Mouse (Mus musculus) small intestine, adult 2 months (tissue): ENCODE measurements at regions not wholly inside any gene's neighbourhood (a gene's known extent, or its start where the extent isn't known, plus 50 kb on each side); places are given as distances from the start of the nearest gene placed in this dataset.

Experiments
- H3K27ac ChIP-seq: fragments of 200-500 bp; 2 replicates; pipeline ENCODE4 v1.5.1; 2012; ENCODE audit warnings: low read depth, low read length, control low read depth, inconsistent platforms; ENCODE audit not compliant: insufficient read depth
- H3K27me3 ChIP-seq: fragments of 200-500 bp; 2 replicates; pipeline ENCODE4 v1.6.1; 2012; ENCODE audit warnings: mild to moderate bottlenecking, moderate library complexity, low read length, inconsistent platforms; ENCODE audit not compliant: control insufficient read depth, insufficient read depth
- H3K36me3 ChIP-seq: fragments of 200-500 bp; 2 replicates; pipeline ENCODE4 v1.6.1; 2012; ENCODE audit warnings: mild to moderate bottlenecking, low read length, control low read depth, inconsistent platforms; ENCODE audit not compliant: control insufficient read depth, insufficient read depth
- H3K4me1 ChIP-seq: fragments of 200-500 bp; 2 replicates; pipeline ENCODE4 v1.6.1; 2012; ENCODE audit warnings: low read length, inconsistent platforms, mixed read lengths; ENCODE audit not compliant: control insufficient read depth, insufficient read depth, insufficient read length
- H3K4me3 ChIP-seq: fragments of 200-500 bp; 2 replicates; pipeline ENCODE4 v1.5.1; 2012; ENCODE audit warnings: low read depth, mild to moderate bottlenecking, control low read depth, inconsistent platforms, low read length, moderate library complexity
- CTCF ChIP-seq: fragments of 200-500 bp; IDR thresholded peaks from 2 replicates; pipeline ENCODE4 v1.5.1; 2012; ENCODE audit warnings: low read depth, mild to moderate bottlenecking, control low read depth, inconsistent platforms, low read length, moderate library complexity, mixed read lengths; ENCODE audit not compliant: insufficient replicate concordance, insufficient read length; ENCODE audit errors: extremely low read depth
- POLR2A ChIP-seq: fragments of 200-500 bp; IDR thresholded peaks from 2 replicates; pipeline ENCODE4 v1.6.1; 2012; ENCODE audit warnings: low read depth, mild to moderate bottlenecking, control low read depth, inconsistent platforms, low read length, moderate library complexity
- WGBS: fragments of 180-500 bp; shearing (Covaris S2); methylation state at CpG from one replicate; pipeline ENCODE4 v1.1.7; 2018; 5-methylcytosine and 5-hydroxymethylcytosine counted together

GRCm38 (mm10) chr4:7199052-7199451 lies 1039.8 kb downstream of the Car8 start:
- Histone ChIP-seq H3K4me3 (no peak overlapping the region), H3K27ac (no peak overlapping the region), H3K27me3 (no peaks in the 10 kb centered on the region), H3K4me1 (no peaks in the 10 kb centered on the region), H3K36me3 (no peaks in the 10 kb centered on the region)
- WGBS = 79% methylated on average over 2 of the region's 2 CpGs
- TF ChIP-seq CTCF (no peak), POLR2A (no peak)

DNA sequence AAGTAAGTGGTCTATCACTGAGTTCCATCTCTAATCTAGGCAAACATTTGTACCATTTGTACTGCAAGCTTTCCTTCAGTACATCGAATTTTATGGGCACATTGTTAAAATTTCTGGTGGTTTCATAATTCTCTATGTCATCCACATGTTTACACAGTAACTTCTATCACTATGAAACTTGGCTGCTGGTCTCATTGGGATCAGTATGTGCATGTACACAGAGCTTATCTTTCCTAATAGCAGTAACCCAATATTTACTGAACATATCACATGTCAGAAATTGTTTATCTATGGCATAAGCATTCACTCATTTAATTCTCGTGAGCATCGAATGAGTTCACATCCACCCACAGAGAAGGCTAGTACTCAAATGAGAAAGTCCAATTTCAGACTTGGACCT lies 1042.3 kb downstream of the Car8 start:
- no peaks in the 10 kb centered on the region for H3K36me3 ChIP-seq
- no peak overlapping the region for H3K4me3 ChIP-seq
- no peaks in the 10 kb centered on the region for H3K4me1 ChIP-seq
- no peak overlapping the region for H3K27ac ChIP-seq
- no peaks in the 10 kb centered on the region for H3K27me3 ChIP-seq
- 25% methylated on average over 3 of the region's 3 CpGs for WGBS
- no peak for TF ChIP-seq POLR2A
- no peak for TF ChIP-seq CTCF

GRCm38 (mm10) chr4:7195619-7196018 lies 1043.2 kb downstream of the Car8 start:
- Histone ChIP-seq H3K4me3 (no peak overlapping the region), H3K27me3 (no peaks in the 10 kb centered on the region), H3K27ac (no peak overlapping the region), H3K36me3 (no peaks in the 10 kb centered on the region), H3K4me1 (no peaks in the 10 kb centered on the region)
- TF ChIP-seq CTCF (no peak), POLR2A (no peak)
- WGBS = 84% methylated on average over 1 of the region's 1 CpGs

DNA sequence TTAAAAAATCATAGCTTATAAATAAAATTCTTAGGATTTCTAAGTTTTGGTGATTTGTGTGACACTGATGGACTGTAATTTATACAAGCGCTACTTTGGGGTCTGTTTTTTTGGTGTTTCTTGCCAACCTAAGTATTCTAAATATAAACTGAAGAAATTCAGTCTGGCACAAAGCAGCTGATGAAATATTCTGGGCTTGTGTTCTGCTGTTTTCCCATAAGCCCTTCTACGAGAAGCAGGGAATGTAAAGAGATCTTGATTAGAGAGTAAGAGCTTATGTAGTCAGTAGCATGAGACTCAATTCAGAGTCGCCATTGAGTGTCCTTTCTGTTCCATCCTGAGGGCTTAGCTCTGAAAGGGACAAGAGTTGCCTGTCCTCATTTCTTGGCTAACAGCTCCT lies 1046.9 kb downstream of the Car8 start:
- no peak for TF ChIP-seq POLR2A
- TF ChIP-seq CTCF = no peak
- H3K27me3 ChIP-seq = no peaks in the 10 kb centered on the region
- H3K4me3 ChIP-seq = no peak overlapping the region
- H3K27ac ChIP-seq = no peak overlapping the region
- H3K4me1 ChIP-seq = no peaks in the 10 kb centered on the region
- H3K36me3 ChIP-seq = no peaks in the 10 kb centered on the region
- 84% methylated on average over 3 of the region's 3 CpGs for WGBS

GRCm38 (mm10) chr4:7191228-7191627 lies 1047.6 kb downstream of the Car8 start:
- no peaks in the 10 kb centered on the region for H3K36me3 ChIP-seq
- 96% methylated on average over 3 of the region's 3 CpGs for WGBS
- no peaks in the 10 kb centered on the region for H3K4me1 ChIP-seq
- no peak overlapping the region for H3K27ac ChIP-seq
- no peak overlapping the region for H3K4me3 ChIP-seq
- no peaks in the 10 kb centered on the region for H3K27me3 ChIP-seq
- TF ChIP-seq CTCF (no peak), POLR2A (no peak)

GRCm38 (mm10) chr4:7175030-7175429 lies 1063.8 kb downstream of the Car8 start:
- no peak overlapping the region for H3K4me3 ChIP-seq
- no peak for TF ChIP-seq POLR2A
- TF ChIP-seq CTCF = no peak
- no peaks in the 10 kb centered on the region for H3K36me3 ChIP-seq
- H3K4me1 ChIP-seq = no peaks in the 10 kb centered on the region
- no peaks in the 10 kb centered on the region for H3K27me3 ChIP-seq
- no peak overlapping the region for H3K27ac ChIP-seq
- WGBS = 60% methylated on average over 9 of the region's 9 CpGs

DNA sequence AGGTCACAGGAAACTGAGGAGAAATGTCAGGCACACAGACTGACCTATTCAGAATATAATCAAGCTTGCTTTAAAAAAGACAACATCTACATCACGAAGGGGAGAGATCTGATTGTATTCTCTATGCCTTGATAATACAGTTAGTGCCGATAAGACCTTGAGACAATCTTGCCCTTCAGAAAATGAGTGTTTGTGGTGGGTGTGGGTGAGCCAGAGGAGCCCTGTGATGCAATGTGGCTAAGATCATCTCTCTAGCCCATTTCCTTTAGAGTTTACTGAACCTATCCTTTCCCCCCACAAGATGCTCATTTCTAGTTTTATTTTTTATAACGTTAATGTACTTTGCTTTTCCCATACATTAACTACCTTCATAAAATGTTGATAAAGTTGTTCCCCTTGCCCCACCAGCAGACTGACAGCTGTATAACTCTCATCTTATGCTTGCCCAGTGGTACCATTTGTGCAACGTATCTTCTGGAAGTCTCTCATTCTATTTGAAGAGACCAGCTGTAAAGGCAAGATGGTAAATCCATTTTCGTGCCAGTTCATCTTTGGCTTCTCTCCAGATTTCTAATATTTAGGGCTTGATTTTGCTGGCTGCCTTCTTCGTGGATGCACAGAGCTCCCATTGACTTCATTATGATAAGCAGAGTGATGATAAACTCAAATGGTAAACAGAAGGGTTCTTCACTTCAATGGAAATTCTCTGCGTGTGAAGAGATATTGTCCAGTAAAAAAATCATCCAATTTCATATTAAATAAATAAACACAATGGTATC lies 1066.1 kb downstream of the Car8 start:
- no peak overlapping the region for H3K27ac ChIP-seq
- no peaks in the 10 kb centered on the region for H3K27me3 ChIP-seq
- WGBS = 54% methylated on average over 7 of the region's 7 CpGs
- H3K4me3 ChIP-seq = no peak overlapping the region
- no peak for TF ChIP-seq CTCF
- TF ChIP-seq POLR2A = no peak
- H3K4me1 ChIP-seq = no peaks in the 10 kb centered on the region
- H3K36me3 ChIP-seq = no peaks in the 10 kb centered on the region
